Mouse (Mus musculus): ENCODE measurements around the gene Synpo2. TPM values are rescaled to one million over a fixed set of nuclear protein-coding genes. Genes with fewer than 3 reads are reported as not detected.

Synpo2 gene
- polyA plus RNA-seq, 1 experiment from 2014 or later: 12.8 TPM

DNA sequence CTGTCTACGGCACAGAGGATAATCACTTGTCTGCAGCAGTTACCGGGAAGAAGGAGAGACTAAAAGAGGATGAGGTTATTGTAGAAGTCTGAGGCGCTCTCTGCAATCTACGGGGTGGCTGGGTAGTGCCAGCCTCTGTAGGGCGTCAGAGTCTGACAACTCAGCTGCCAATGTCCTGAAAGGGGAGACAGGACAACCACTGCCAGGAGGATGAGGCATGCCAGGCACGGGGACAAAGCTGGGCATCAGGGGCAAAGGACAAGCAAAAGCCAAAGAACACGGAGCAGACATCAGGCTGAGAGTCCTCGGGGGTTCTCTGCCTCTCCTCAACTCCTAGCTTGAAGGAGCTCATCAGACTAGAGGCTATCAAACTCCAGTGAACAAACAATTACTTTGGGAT is 82.6 kb downstream of the Synpo2 start:
- no peaks in the 10 kb centered on the region for H3K36me3 ChIP-seq (ENCODE audit: control insufficient read depth, insufficient read depth, low read length)
- WGBS: 79% methylated on average over 8 of the region's 8 CpGs
- no peak for ATAC-seq (ENCODE audit: low read depth)
- no peaks in the 10 kb centered on the region for H3K4me1 ChIP-seq (ENCODE audit: control insufficient read depth, insufficient read depth, low read length)
- no peaks in the 10 kb centered on the region for H3K27me3 ChIP-seq (replicated peaks; ENCODE audit: control insufficient read depth, insufficient read depth, low read length)
- H3K4me3 ChIP-seq (ENCODE audit: low read depth, low read length): no peak overlapping the region
- H3K4me2 ChIP-seq (ENCODE audit: low read depth, low read length): no peak overlapping the region
- no peak overlapping the region for H3K27ac ChIP-seq (replicated peaks; ENCODE audit: low read depth, low read length)
- DNase-seq (ENCODE audit: low spot score): no peak
- no peak overlapping the region for H3K9ac ChIP-seq (ENCODE audit: low read depth, low read length)
- no peaks in the 10 kb centered on the region for H3K9me3 ChIP-seq (ENCODE audit: control insufficient read depth, low read length)

DNA sequence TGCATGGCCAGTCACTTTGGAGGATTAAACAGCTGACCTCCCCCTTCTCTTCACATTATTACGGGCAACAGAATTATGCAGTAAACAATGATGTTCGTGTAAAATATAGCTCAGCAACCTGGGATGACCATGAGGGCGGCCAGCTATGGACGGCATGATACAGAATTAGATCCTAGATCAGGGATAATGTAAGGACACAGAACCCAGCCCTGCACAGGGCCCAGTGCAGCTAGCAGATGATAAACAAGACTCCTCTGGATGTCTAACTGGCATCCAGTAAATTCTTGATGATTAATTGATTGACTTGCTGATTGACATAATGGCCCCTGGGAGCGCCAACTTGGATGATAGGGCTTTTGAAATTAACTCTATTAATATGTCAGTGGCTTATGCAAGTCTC is 83.0 kb downstream of the Synpo2 start:
- 80% methylated on average over 5 of the region's 5 CpGs for WGBS
- H3K9me3 ChIP-seq (ENCODE audit: control insufficient read depth, low read length): no peaks in the 10 kb centered on the region
- H3K4me3 ChIP-seq (ENCODE audit: low read depth, low read length): no peak overlapping the region
- no peaks in the 10 kb centered on the region for H3K27me3 ChIP-seq (replicated peaks; ENCODE audit: control insufficient read depth, insufficient read depth, low read length)
- no peak for DNase-seq (ENCODE audit: low spot score)
- H3K27ac ChIP-seq (replicated peaks; ENCODE audit: low read depth, low read length): no peak overlapping the region
- H3K9ac ChIP-seq (ENCODE audit: low read depth, low read length): no peak overlapping the region
- no peak for ATAC-seq (ENCODE audit: low read depth)
- H3K4me2 ChIP-seq (ENCODE audit: low read depth, low read length): no peak overlapping the region
- no peaks in the 10 kb centered on the region for H3K4me1 ChIP-seq (ENCODE audit: control insufficient read depth, insufficient read depth, low read length)
- no peaks in the 10 kb centered on the region for H3K36me3 ChIP-seq (ENCODE audit: control insufficient read depth, insufficient read depth, low read length)

DNA sequence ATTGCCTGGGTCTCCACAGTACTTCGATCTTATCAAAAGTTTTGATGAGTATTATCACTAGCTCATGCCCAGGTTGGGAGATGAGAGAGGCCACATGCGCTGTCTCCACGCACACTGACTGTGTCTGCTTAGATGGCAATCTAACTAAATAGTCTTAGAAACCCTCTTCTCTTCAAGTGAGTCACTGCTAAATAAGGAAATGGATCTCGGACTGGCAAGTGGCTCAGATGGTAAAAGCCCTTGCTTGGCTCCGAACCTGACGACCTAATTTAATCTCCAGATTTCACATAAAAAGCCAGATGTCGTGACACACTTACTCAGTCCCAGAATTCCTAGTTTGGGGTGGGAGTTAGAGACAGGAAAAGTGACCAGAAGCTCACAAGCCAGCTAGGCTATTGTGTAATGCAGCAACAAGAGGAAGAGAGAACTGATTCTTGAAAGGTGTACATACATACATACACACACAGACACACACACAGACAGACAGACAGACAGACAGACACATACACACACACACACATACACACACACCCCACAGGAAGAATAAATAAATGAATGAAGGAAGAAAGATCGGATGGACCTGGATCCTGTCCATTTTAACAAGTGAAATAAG is 85.3 kb downstream of the Synpo2 start:
- DNase-seq (ENCODE audit: low spot score): no peak
- Histone ChIP-seq H3K9me3 (ENCODE audit: control insufficient read depth, low read length) (no peaks in the 10 kb centered on the region), H3K9ac (ENCODE audit: low read depth, low read length) (no peak overlapping the region), H3K36me3 (ENCODE audit: control insufficient read depth, insufficient read depth, low read length) (no peaks in the 10 kb centered on the region), H3K4me2 (ENCODE audit: low read depth, low read length) (no peak overlapping the region), H3K27me3 (replicated peaks; ENCODE audit: control insufficient read depth, insufficient read depth, low read length) (no peaks in the 10 kb centered on the region), H3K27ac (replicated peaks; ENCODE audit: low read depth, low read length) (no peak overlapping the region), H3K4me3 (ENCODE audit: low read depth, low read length) (no peak overlapping the region), H3K4me1 (ENCODE audit: control insufficient read depth, insufficient read depth, low read length) (no peaks in the 10 kb centered on the region)
- WGBS: 68% methylated on average over 8 of the region's 8 CpGs
- no peak for ATAC-seq (ENCODE audit: low read depth)

DNA sequence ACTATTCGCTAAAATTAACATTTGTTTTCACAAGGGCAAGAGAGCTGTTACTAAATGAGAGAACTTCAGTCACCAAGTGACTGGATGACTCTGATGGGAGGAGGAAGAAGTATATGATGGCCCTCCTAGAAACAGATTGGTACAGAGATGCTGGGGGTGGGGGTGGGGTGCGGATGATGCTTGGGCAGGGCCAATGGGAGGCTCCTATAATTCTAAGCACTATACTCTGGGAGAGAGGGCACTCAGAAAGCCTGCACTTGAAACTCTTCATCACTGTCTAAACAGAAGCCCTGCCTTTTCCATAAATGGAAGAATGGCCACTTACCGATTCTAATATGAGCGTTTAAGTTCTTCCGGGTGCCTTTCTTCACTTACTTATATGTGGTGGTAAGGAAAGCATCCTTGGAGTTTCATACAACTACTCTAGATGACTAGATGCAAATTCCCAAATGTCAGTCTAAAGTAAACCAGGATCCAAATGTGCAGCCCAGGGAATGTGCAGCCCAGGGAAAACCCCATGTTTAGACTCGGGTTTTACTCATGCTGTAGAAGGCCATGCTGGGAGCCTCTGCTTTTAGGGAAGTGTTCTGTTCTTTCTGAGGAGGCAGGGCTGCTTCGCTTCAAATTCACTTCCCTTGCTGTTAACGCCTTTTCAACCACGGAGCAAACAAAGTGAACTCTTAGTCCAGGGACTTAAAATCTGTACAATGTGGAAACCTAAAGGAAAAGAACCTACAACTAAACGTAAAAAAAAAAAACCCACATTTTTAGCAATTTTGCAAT is 86.4 kb downstream of the Synpo2 start:
- Histone ChIP-seq H3K4me1 (ENCODE audit: control insufficient read depth, insufficient read depth, low read length) (no peaks in the 10 kb centered on the region), H3K4me2 (ENCODE audit: low read depth, low read length) (no peak overlapping the region), H3K27me3 (replicated peaks; ENCODE audit: control insufficient read depth, insufficient read depth, low read length) (no peaks in the 10 kb centered on the region), H3K9ac (ENCODE audit: low read depth, low read length) (no peak overlapping the region), H3K9me3 (ENCODE audit: control insufficient read depth, low read length) (no peaks in the 10 kb centered on the region), H3K36me3 (ENCODE audit: control insufficient read depth, insufficient read depth, low read length) (no peaks in the 10 kb centered on the region), H3K4me3 (ENCODE audit: low read depth, low read length) (no peak overlapping the region), H3K27ac (replicated peaks; ENCODE audit: low read depth, low read length) (no peak overlapping the region)
- no peak for DNase-seq (ENCODE audit: low spot score)
- 77% methylated on average over 10 of the region's 10 CpGs for WGBS
- ATAC-seq (ENCODE audit: low read depth): no peak

DNA sequence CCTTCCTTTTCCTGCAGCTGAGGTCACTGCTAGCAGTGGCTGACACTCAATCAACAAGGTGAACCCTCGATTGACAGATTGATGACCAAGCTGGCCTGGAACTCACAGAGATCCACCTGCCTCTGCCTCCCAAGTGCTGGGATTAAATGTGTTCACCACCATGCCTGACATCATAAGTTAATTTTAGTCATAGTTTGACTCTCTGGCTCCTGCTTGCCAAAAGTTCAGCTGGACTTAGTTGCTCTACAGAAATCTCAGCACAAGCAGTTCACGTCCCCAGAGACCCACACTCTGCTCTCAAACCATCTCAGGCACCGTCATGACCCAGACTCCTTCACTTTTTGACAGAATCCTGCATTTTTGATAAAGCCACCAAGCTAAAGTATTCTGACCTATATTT is 87.3 kb downstream of the Synpo2 start:
- Histone ChIP-seq H3K9me3 (ENCODE audit: control insufficient read depth, low read length) (no peaks in the 10 kb centered on the region), H3K4me1 (ENCODE audit: control insufficient read depth, insufficient read depth, low read length) (no peaks in the 10 kb centered on the region), H3K4me2 (ENCODE audit: low read depth, low read length) (no peak overlapping the region), H3K27ac (replicated peaks; ENCODE audit: low read depth, low read length) (no peak overlapping the region), H3K4me3 (ENCODE audit: low read depth, low read length) (no peak overlapping the region), H3K9ac (ENCODE audit: low read depth, low read length) (no peak overlapping the region), H3K27me3 (replicated peaks; ENCODE audit: control insufficient read depth, insufficient read depth, low read length) (no peaks in the 10 kb centered on the region), H3K36me3 (ENCODE audit: control insufficient read depth, insufficient read depth, low read length) (no peaks in the 10 kb centered on the region)
- 81% methylated on average over 3 of the region's 3 CpGs for WGBS
- ATAC-seq (ENCODE audit: low read depth): no peak
- no peak for DNase-seq (ENCODE audit: low spot score)

DNA sequence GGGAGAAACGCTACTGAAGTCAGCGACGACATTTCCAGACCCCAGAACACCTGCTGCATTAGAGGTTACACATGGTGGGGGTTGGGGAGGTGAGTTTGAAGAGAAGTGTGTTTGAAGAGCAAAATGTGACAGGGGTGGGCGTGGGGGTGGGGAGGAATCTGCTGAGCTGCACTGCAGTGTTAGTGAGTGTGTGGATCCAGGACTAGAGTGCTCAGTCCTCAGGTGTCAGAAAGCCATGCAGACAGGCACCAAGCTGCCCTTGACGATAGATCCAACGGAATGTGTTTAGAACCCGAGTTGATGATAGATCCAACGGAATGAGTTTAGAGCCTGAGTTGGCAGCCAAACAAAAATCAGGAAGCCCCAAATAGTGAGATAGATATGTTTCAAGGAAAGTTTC is 89.4 kb downstream of the Synpo2 start:
- no peaks in the 10 kb centered on the region for H3K9me3 ChIP-seq (ENCODE audit: control insufficient read depth, low read length)
- H3K27me3 ChIP-seq (replicated peaks; ENCODE audit: control insufficient read depth, insufficient read depth, low read length): no peaks in the 10 kb centered on the region
- 75% methylated on average over 8 of the region's 8 CpGs for WGBS
- ATAC-seq (ENCODE audit: low read depth) (no peak), DNase-seq (ENCODE audit: low spot score) (no peak)
- H3K9ac ChIP-seq (ENCODE audit: low read depth, low read length): no peak overlapping the region
- H3K36me3 ChIP-seq (ENCODE audit: control insufficient read depth, insufficient read depth, low read length): no peaks in the 10 kb centered on the region
- no peak overlapping the region for H3K4me3 ChIP-seq (ENCODE audit: low read depth, low read length)
- no peak overlapping the region for H3K4me2 ChIP-seq (ENCODE audit: low read depth, low read length)
- no peaks in the 10 kb centered on the region for H3K4me1 ChIP-seq (ENCODE audit: control insufficient read depth, insufficient read depth, low read length)
- no peak overlapping the region for H3K27ac ChIP-seq (replicated peaks; ENCODE audit: low read depth, low read length)

DNA sequence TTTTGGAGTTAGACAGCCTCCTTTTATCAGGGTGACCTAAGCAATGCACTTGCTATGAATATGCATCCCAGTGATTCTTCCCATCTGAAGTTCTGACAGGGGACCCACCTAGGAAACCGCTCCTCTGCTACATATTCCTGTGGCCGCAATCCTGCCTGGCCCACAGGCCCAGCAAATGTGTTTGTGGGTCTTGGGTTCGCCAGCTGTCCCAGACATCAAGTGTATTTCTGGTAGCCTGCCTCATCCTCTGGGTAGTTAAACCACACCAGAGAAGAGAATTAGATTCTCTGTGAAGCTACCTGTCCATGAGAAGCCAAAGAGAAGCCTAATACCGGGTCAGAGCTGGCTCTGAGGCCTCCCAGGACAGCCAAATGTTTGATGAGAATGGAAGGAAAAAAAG is 90.0 kb downstream of the Synpo2 start:
- Histone ChIP-seq H3K27me3 (replicated peaks; ENCODE audit: control insufficient read depth, insufficient read depth, low read length) (no peaks in the 10 kb centered on the region), H3K9ac (ENCODE audit: low read depth, low read length) (no peak overlapping the region), H3K4me1 (ENCODE audit: control insufficient read depth, insufficient read depth, low read length) (no peaks in the 10 kb centered on the region), H3K4me3 (ENCODE audit: low read depth, low read length) (no peak overlapping the region), H3K36me3 (ENCODE audit: control insufficient read depth, insufficient read depth, low read length) (no peaks in the 10 kb centered on the region), H3K27ac (replicated peaks; ENCODE audit: low read depth, low read length) (no peak overlapping the region), H3K4me2 (ENCODE audit: low read depth, low read length) (no peak overlapping the region), H3K9me3 (ENCODE audit: control insufficient read depth, low read length) (no peaks in the 10 kb centered on the region)
- 90% methylated on average over 4 of the region's 4 CpGs for WGBS
- ATAC-seq (ENCODE audit: low read depth) (no peak), DNase-seq (ENCODE audit: low spot score) (no peak)

DNA sequence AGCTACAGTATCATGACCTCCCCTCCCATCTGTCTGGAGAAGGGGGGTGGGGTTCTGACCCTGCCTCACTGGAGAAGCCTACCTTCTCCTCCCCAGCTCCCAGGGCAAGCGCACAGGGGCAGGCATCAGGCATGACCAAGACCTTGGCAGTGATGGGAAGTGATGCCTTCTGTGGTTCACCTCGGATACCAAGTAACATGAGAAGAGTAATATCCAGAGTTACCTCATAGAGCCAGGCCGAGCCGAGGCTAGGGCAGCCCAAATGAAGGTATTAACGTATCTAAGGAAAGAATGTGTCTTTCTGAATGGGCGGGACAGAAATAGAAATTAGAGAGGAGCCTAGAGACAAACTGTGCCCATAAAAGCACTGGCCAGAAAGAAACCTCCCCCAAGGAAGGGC is 92.5 kb downstream of the Synpo2 start:
- H3K9me3 ChIP-seq (ENCODE audit: control insufficient read depth, low read length): no peaks in the 10 kb centered on the region
- WGBS: 61% methylated on average over 6 of the region's 6 CpGs
- peaks cover 2% of the 10 kb centered on the region; the same call in 1 of the 2 replicates for H3K4me1 ChIP-seq (ENCODE audit: control insufficient read depth, insufficient read depth, low read length)
- H3K9ac ChIP-seq (ENCODE audit: low read depth, low read length): no peak overlapping the region
- H3K4me3 ChIP-seq (ENCODE audit: low read depth, low read length): no peak overlapping the region
- no peak for ATAC-seq (ENCODE audit: low read depth)
- H3K27ac ChIP-seq (replicated peaks; ENCODE audit: low read depth, low read length): no peak overlapping the region
- H3K4me2 ChIP-seq (ENCODE audit: low read depth, low read length): no peak overlapping the region
- no peak for DNase-seq (ENCODE audit: low spot score)
- no peaks in the 10 kb centered on the region for H3K36me3 ChIP-seq (ENCODE audit: control insufficient read depth, insufficient read depth, low read length)
- H3K27me3 ChIP-seq (replicated peaks; ENCODE audit: control insufficient read depth, insufficient read depth, low read length): no peaks in the 10 kb centered on the region

DNA sequence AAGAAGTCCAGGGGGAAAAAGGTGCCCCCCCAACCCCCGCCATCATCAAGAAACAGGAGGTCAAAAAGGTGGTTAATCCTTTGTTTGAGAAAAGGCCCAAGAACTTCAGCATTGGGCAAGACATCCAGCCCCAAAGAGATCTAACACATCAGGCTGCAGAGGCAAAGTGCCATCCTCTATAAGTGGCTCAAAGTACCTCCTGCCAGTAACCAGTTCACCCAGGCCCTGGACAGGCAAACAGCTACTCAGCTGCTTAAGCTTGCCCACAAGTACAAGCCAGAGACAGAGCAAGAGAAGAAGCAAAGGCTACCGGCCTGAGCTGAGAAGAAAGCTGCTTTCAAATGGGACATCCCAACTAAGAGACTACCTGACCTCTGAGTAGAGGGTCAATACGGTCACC is 93.7 kb downstream of the Synpo2 start:
- DNase-seq (ENCODE audit: low spot score): no peak
- Histone ChIP-seq H3K36me3 (ENCODE audit: control insufficient read depth, insufficient read depth, low read length) (no peaks in the 10 kb centered on the region), H3K4me1 (ENCODE audit: control insufficient read depth, insufficient read depth, low read length) (peaks cover 4% of the 10 kb centered on the region; the same call in 1 of the 2 replicates), H3K27me3 (replicated peaks; ENCODE audit: control insufficient read depth, insufficient read depth, low read length) (no peaks in the 10 kb centered on the region), H3K9ac (ENCODE audit: low read depth, low read length) (no peak overlapping the region), H3K27ac (replicated peaks; ENCODE audit: low read depth, low read length) (no peak overlapping the region), H3K4me3 (ENCODE audit: low read depth, low read length) (no peak overlapping the region), H3K4me2 (ENCODE audit: low read depth, low read length) (no peak overlapping the region), H3K9me3 (ENCODE audit: control insufficient read depth, low read length) (no peaks in the 10 kb centered on the region)
- no peak for ATAC-seq (ENCODE audit: low read depth)
- WGBS: 85% methylated on average over 3 of the region's 3 CpGs
